Mouse (Mus musculus) hindbrain, embryonic 16.5 days (tissue): Measurements from ENCODE around the gene Atg4c. TPM values are rescaled to one million over a fixed set of nuclear protein-coding genes. Genes with fewer than 3 reads are reported as not detected.

Experiments
- ATAC-seq: fragments of 200-750 bp; cut with Nextera tagmentation; 2 replicates; pipeline ENCODE4 v1.8.0; 2017; ENCODE audit warnings: moderate TSS enrichment, moderate library complexity
- H3K27ac ChIP-seq: fragments of 300-500 bp; sonication (generic); 2 replicates; pipeline ENCODE4 v1.5.1; 2014; ENCODE audit warnings: low read depth, mild to moderate bottlenecking, control low read depth, low read length, moderate library complexity
- H3K27me3 ChIP-seq: fragments of 300-500 bp; sonication (generic); replicated peaks from 2 replicates; pipeline ENCODE4 v1.6.1; 2014; ENCODE audit warnings: low read length; ENCODE audit not compliant: control insufficient read depth, insufficient read depth
- H3K36me3 ChIP-seq: fragments of 300-500 bp; sonication (generic); 2 replicates; pipeline ENCODE4 v1.6.1; 2014; ENCODE audit warnings: mild to moderate bottlenecking, low read length, moderate library complexity, mixed read lengths; ENCODE audit not compliant: control insufficient read depth, insufficient read depth
- H3K4me1 ChIP-seq: fragments of 300-500 bp; sonication (generic); 2 replicates; pipeline ENCODE4 v1.6.1; 2014; ENCODE audit warnings: low read depth, low read length; ENCODE audit not compliant: control insufficient read depth, insufficient read depth
- H3K4me2 ChIP-seq: fragments of 300-500 bp; sonication (generic); 2 replicates; pipeline ENCODE4 v1.6.1; 2014; ENCODE audit warnings: mild to moderate bottlenecking, low read length, control low read depth, moderate library complexity
- H3K4me3 ChIP-seq: fragments of 300-500 bp; sonication (generic); 2 replicates; pipeline ENCODE4 v1.5.1; 2014; ENCODE audit warnings: mild to moderate bottlenecking, low read length, control low read depth, moderate library complexity
- H3K9ac ChIP-seq: fragments of 300-500 bp; sonication (generic); 2 replicates; pipeline ENCODE4 v1.6.1; 2014; ENCODE audit warnings: low read depth, mild to moderate bottlenecking, control low read depth, low read length, moderate library complexity
- H3K9me3 ChIP-seq: fragments of 300-500 bp; sonication (generic); 2 replicates; pipeline ENCODE4 v1.6.1; 2014; ENCODE audit warnings: mild to moderate bottlenecking, low read length, moderate library complexity; ENCODE audit not compliant: control insufficient read depth
- WGBS: fragments of 180-500 bp; shearing (Covaris S2); extraction: QIAGEN DNeasy Blood & Tissue Kit; methylation state at CpG from one replicate; pipeline ENCODE4 v1.1.7; 2014; 5-methylcytosine and 5-hydroxymethylcytosine counted together
- polyA plus RNA-seq: library from polyadenylated mRNA; unstranded; fragments of >200 nt; fragmentation: Nextera tagmentation; extraction: Ambion mirVana; gene quantifications from 2 replicates; pipeline ENCODE4 v1.2.1, GENCODE M21; 2015

Atg4c gene
- polyA plus RNA-seq, 1 experiment from 2014 or later, result 20.7 TPM

DNA sequence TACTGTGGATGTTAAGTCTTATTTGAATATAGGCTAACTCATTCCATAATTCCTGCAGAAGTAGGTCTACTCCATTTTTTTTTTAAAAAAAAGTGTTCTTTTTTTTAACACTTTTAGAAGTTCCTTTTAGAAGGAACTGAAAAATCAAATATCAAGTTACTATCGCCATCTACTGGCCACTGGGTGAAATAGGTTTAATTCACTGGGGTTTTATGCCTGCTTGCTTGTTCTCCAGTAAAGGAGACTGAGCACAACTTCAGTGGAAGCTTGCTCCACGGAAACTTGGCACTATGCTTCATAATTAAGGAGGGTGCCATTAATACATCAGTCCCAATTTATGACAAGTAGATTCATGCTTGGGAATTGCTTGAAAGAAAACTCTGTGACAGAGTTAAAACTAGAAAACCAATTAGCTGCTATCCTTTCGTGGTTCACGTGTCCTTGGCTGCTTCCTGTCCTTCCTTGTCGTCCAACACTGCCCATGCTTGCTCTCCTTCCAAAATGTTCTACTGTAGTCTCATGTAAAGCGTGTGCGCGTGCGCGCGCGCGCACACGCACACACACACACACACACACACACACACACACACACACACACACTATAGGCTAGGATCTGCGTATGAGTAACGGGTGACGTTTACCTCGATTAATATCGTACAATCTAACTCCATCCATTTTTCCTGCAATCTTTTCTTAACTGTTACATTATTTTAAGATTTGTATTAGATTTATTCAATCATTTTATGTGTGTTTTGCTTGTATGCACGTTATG is 10.9 kb upstream of the Atg4c start:
- peak; percentile 59; the same call in 1 of the 2 replicates for ATAC-seq
- no peaks in the 10 kb centered on the region for H3K9me3 ChIP-seq
- H3K27me3 ChIP-seq, result no peaks in the 10 kb centered on the region
- H3K4me2 ChIP-seq, result no peak overlapping the region
- H3K4me1 ChIP-seq, result no peaks in the 10 kb centered on the region
- no peaks in the 10 kb centered on the region for H3K36me3 ChIP-seq
- no peak overlapping the region for H3K27ac ChIP-seq
- H3K4me3 ChIP-seq, result no peak overlapping the region
- 76% methylated on average over 20 of the region's 20 CpGs for WGBS
- H3K9ac ChIP-seq, result no peak overlapping the region

- no peaks in the 10 kb centered on the region for H3K27me3 ChIP-seq
- no peaks in the 10 kb centered on the region for H3K9me3 ChIP-seq
- no peak overlapping the region for H3K27ac ChIP-seq
- WGBS, result 67% methylated on average over 4 of the region's 4 CpGs
- ATAC-seq, result no peak
- H3K4me3 ChIP-seq, result no peak overlapping the region
- no peaks in the 10 kb centered on the region for H3K36me3 ChIP-seq
- no peak overlapping the region for H3K9ac ChIP-seq
- H3K4me1 ChIP-seq, result no peaks in the 10 kb centered on the region
- H3K4me2 ChIP-seq, result no peak overlapping the region
Observed at GRCm38 (mm10) chr4:99184678-99185077, 9.1 kb upstream of the Atg4c start.

GRCm38 (mm10) chr4:99185305-99185704 is 8.4 kb upstream of the Atg4c start:
- WGBS, result 77% methylated on average over 4 of the region's 4 CpGs
- Histone ChIP-seq H3K9ac (no peak overlapping the region), H3K27me3 (no peaks in the 10 kb centered on the region), H3K9me3 (no peaks in the 10 kb centered on the region), H3K4me1 (no peaks in the 10 kb centered on the region), H3K27ac (no peak overlapping the region), H3K4me2 (no peak overlapping the region), H3K36me3 (no peaks in the 10 kb centered on the region), H3K4me3 (no peak overlapping the region)
- no peak for ATAC-seq

GRCm38 (mm10) chr4:99186412-99187125 is 7.2 kb upstream of the Atg4c start:
- Histone ChIP-seq H3K4me2 (no peak overlapping the region), H3K4me3 (no peak overlapping the region), H3K9me3 (no peaks in the 10 kb centered on the region), H3K9ac (no peak overlapping the region), H3K27ac (no peak overlapping the region), H3K27me3 (no peaks in the 10 kb centered on the region), H3K36me3 (no peaks in the 10 kb centered on the region), H3K4me1 (no peaks in the 10 kb centered on the region)
- WGBS, result 93% methylated on average over 11 of the region's 11 CpGs
- no peak for ATAC-seq

DNA sequence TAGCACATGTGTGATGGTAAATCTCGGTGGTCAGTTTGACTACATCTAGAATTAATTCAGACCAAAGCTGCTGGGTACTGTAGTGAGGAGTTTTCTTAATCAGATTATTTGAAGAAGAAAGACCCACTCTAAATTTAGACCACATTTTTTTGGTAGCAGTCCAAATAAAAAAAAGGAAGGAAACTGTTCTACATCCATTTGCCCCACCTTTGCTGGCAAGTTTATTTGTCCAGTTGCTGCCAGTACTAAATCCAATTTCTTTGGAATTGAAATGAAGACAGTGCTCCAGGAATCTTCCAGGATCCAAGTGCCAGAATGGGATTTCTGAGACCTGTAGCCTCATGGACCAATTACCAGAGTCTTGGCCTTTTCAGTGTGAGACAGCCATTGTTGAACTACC is 1.1 kb upstream of the Atg4c start:
- Histone ChIP-seq H3K4me1 (peaks cover 6% of the 10 kb centered on the region), H3K9ac (no peak overlapping the region), H3K27me3 (no peaks in the 10 kb centered on the region), H3K9me3 (no peaks in the 10 kb centered on the region), H3K36me3 (no peaks in the 10 kb centered on the region), H3K4me2 (no peak overlapping the region), H3K4me3 (no peak overlapping the region), H3K27ac (no peak overlapping the region)
- ATAC-seq, result no peak
- 88% methylated on average over 1 of the region's 1 CpGs for WGBS

DNA sequence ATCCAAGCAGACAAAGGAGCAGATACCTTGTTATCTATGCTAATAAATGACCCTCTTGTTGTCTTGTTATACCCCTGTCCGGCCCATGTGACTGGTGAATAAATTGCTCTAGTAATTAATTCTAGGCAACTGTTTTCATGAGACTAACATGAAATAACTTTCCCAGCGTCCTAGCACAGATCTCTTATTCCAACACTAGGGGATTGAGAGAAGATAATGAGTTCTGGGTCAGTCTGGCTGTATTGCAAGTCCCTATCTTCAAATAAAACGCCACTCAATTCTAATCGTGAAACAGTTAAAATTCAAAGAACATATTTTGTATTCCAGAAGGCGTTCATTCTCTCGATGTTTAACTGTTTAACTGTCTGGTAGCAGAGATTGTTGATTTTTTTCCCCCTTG is 520 bp upstream of the Atg4c start:
- Histone ChIP-seq H3K36me3 (no peaks in the 10 kb centered on the region), H3K4me3 (peak overlapping the region; percentile 70), H3K4me2 (peak overlapping the region; percentile 74), H3K27me3 (no peaks in the 10 kb centered on the region), H3K4me1 (peaks cover 6% of the 10 kb centered on the region), H3K9ac (peak overlapping the region; percentile 6; the same call in 1 of the 2 replicates), H3K9me3 (no peaks in the 10 kb centered on the region), H3K27ac (no peak overlapping the region; the same call in 1 of the 2 replicates)
- WGBS, result 30% methylated on average over 6 of the region's 6 CpGs
- no peak for ATAC-seq

GRCm38 (mm10) chr4:99194826-99195225 is 1.1 kb downstream of the Atg4c start:
- 42% methylated on average over 5 of the region's 5 CpGs for WGBS
- H3K9me3 ChIP-seq, result no peaks in the 10 kb centered on the region
- peak overlapping the region; percentile 70 for H3K4me3 ChIP-seq
- no peaks in the 10 kb centered on the region for H3K27me3 ChIP-seq
- peak overlapping the region; percentile 74 for H3K4me2 ChIP-seq
- peaks cover 6% of the 10 kb centered on the region for H3K4me1 ChIP-seq
- peak overlapping the region; percentile 91 for H3K9ac ChIP-seq
- ATAC-seq, result no peak
- H3K36me3 ChIP-seq, result no peaks in the 10 kb centered on the region
- no peak overlapping the region for H3K27ac ChIP-seq

DNA sequence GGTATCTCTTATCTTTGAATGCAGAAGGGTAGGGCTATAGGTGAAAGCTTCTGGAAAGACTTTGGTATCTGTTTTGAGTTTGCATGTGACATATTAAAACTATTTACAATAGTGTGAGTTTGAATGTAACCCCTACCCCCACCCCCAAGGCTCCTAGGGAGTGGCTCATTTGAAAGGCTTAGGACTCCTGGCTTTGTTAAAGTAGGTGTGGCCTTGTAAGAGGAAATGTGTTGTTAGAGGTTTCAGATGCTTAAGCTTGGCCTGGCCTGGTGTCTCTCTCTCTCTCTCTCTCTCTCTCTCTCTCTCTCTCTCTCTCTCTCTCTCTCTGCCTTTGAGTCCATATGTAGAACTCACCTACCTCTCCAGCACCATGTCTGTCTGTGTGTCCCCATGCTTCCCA is 5.0 kb downstream of the Atg4c start:
- Histone ChIP-seq H3K4me3 (no peak overlapping the region), H3K4me1 (peaks cover 3% of the 10 kb centered on the region), H3K27me3 (no peaks in the 10 kb centered on the region), H3K36me3 (no peaks in the 10 kb centered on the region), H3K4me2 (no peak overlapping the region), H3K9me3 (no peaks in the 10 kb centered on the region), H3K9ac (no peak overlapping the region), H3K27ac (no peak overlapping the region)
- no peak for ATAC-seq

DNA sequence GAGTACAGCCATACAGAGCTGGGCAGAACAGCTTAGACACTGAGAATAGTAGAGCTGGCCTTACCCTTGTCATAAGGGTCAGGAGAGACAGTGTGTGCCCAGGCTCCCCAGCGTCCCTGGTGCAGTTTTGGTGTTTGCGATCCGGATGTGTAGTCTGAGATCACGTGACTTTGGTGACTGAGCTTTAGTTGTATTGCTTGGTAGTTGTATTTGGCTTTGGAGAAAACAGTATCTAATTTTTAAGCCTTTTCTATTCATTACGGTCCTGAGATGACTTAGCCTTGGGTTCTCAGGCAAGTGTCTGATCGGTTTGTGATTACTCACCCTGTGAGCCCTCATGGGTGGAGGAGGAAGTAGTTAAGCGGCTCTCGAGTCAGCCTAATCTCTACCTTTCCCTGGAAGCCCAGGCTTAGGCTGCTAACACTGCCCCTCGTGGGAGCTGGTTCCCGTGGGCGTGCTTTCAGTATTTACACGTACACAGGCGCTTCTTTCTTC is 6.1 kb downstream of the Atg4c start:
- Histone ChIP-seq H3K9ac (no peak overlapping the region), H3K27ac (no peak overlapping the region), H3K4me1 (peaks cover 1% of the 10 kb centered on the region), H3K4me3 (no peak overlapping the region), H3K9me3 (no peaks in the 10 kb centered on the region), H3K36me3 (no peaks in the 10 kb centered on the region), H3K4me2 (no peak overlapping the region), H3K27me3 (no peaks in the 10 kb centered on the region)
- no peak; the same call in 1 of the 2 replicates for ATAC-seq
- WGBS, result 80% methylated on average over 13 of the region's 13 CpGs
